Mouse (Mus musculus) intestine, embryonic 16.5 days (tissue): ENCODE results near the gene Ccdc88c. TPM values are rescaled to one million over a fixed set of nuclear protein-coding genes. Genes with fewer than 3 reads are reported as not detected.

ENCODE experiments used
- ATAC-seq: fragments of 200-750 bp; cut with Nextera tagmentation; 2 replicates; pipeline ENCODE4 v1.8.0; 2017; ENCODE audit warnings: moderate TSS enrichment, moderate library complexity
- H3K27ac ChIP-seq: fragments of 300-500 bp; sonication (generic); 2 replicates; pipeline ENCODE4 v1.5.1; 2014; ENCODE audit warnings: mild to moderate bottlenecking, low read length
- H3K27me3 ChIP-seq: fragments of 300-500 bp; sonication (generic); replicated peaks from 2 replicates; pipeline ENCODE4 v1.6.1; 2014; ENCODE audit warnings: low read length, control low read depth, mixed read lengths; ENCODE audit not compliant: control insufficient read depth, insufficient read depth
- H3K36me3 ChIP-seq: fragments of 300-500 bp; sonication (generic); 2 replicates; pipeline ENCODE4 v1.6.1; 2014; ENCODE audit warnings: low read length, control low read depth; ENCODE audit not compliant: control insufficient read depth, insufficient read depth
- H3K4me1 ChIP-seq: fragments of 300-500 bp; sonication (generic); 2 replicates; pipeline ENCODE4 v1.6.1; 2014; ENCODE audit warnings: low read length, control low read depth, mixed read lengths; ENCODE audit not compliant: control insufficient read depth, insufficient read depth
- H3K4me2 ChIP-seq: fragments of 300-500 bp; sonication (generic); 2 replicates; pipeline ENCODE4 v1.6.1; 2014; ENCODE audit warnings: low read depth, low read length, control low read depth
- H3K4me3 ChIP-seq: fragments of 300-500 bp; sonication (generic); 2 replicates; pipeline ENCODE4 v1.5.1; 2014; ENCODE audit warnings: mild to moderate bottlenecking, low read length
- H3K9ac ChIP-seq: fragments of 300-500 bp; sonication (generic); 2 replicates; pipeline ENCODE4 v1.6.1; 2014; ENCODE audit warnings: low read depth, low read length
- H3K9me3 ChIP-seq: fragments of 300-500 bp; sonication (generic); 2 replicates; pipeline ENCODE4 v1.6.1; 2016; ENCODE audit warnings: low read length, control low read depth; ENCODE audit not compliant: control insufficient read depth
- WGBS: fragments of 180-500 bp; shearing (Covaris S2); extraction: QIAGEN DNeasy Blood & Tissue Kit; methylation state at CpG from one replicate; pipeline ENCODE4 v1.1.7; 2014; 5-methylcytosine and 5-hydroxymethylcytosine counted together
- polyA plus RNA-seq: library from polyadenylated mRNA; unstranded; fragments of >200 nt; fragmentation: Nextera tagmentation; extraction: Ambion mirVana; gene quantifications from 2 replicates; pipeline ENCODE4 v1.2.1, GENCODE M21; 2015

Ccdc88c gene
- polyA plus RNA-seq, 1 experiment from 2014 or later, result 13.1 TPM

DNA sequence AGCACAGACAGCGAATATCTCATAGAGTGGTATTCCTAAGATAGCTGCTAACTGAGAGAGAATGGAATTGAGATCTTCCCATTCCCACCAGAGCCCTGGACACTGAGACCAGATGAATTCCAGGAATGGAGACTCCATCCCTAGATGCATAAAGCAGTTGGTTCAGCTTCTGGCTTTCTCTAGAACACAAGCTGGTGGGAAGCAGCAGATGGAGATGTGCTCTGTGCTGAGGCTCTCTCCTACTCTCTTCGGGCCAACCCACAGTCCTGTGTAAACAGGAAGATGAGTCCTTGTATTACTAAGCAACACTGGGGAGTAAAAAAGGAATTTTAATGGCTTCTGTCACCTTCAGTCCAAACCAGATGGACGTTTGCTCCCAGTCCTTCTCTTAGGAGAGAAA, 153.3 kb downstream of the Ccdc88c start:
- no peak overlapping the region for H3K4me3 ChIP-seq
- no peak for ATAC-seq
- 36% methylated on average over 3 of the region's 3 CpGs for WGBS
- no peaks in the 10 kb centered on the region for H3K9me3 ChIP-seq
- H3K4me2 ChIP-seq, result no peak overlapping the region
- H3K4me1 ChIP-seq, result no peaks in the 10 kb centered on the region
- H3K27ac ChIP-seq, result no peak overlapping the region
- no peak overlapping the region for H3K9ac ChIP-seq
- no peaks in the 10 kb centered on the region for H3K36me3 ChIP-seq
- no peaks in the 10 kb centered on the region for H3K27me3 ChIP-seq

- no peak overlapping the region for H3K27ac ChIP-seq
- no peak overlapping the region for H3K4me2 ChIP-seq
- ATAC-seq, result no peak
- H3K36me3 ChIP-seq, result no peaks in the 10 kb centered on the region
- H3K9me3 ChIP-seq, result no peaks in the 10 kb centered on the region; the same call in 1 of the 2 replicates
- H3K4me3 ChIP-seq, result no peak overlapping the region
- H3K4me1 ChIP-seq, result no peaks in the 10 kb centered on the region
- H3K9ac ChIP-seq, result no peak overlapping the region
- H3K27me3 ChIP-seq, result no peaks in the 10 kb centered on the region
- WGBS, result 83% methylated on average over 3 of the region's 3 CpGs
These were observed 155.2 kb downstream of the Ccdc88c start for GRCm38 (mm10) chr12:100873612-100874011.

DNA sequence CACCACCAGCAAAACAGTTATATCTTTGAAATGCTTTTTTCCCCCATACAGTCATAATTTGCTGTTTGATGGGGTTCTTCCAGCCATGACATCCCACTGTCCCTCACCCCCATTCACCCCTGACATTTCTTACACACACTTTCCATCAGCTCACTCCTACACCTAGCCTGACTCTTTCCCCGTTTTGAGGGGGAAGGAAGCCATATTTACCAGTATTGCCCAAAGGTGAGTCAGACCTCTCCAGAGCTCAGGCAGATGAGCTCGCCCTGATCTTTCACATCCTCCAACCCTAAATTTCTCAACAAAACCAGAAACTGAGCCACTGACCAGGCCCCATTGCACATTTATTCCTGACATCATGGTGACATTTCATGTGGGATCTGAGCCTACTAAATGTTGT, 157.0 kb downstream of the Ccdc88c start:
- ATAC-seq, result no peak
- Histone ChIP-seq H3K4me3 (no peak overlapping the region), H3K9me3 (no peaks in the 10 kb centered on the region; the same call in 1 of the 2 replicates), H3K4me2 (no peak overlapping the region), H3K4me1 (no peaks in the 10 kb centered on the region), H3K9ac (no peak overlapping the region), H3K27me3 (no peaks in the 10 kb centered on the region), H3K36me3 (no peaks in the 10 kb centered on the region), H3K27ac (no peak overlapping the region)
- WGBS, result 94% methylated on average over 2 of the region's 2 CpGs

- no peaks in the 10 kb centered on the region; the same call in 1 of the 2 replicates for H3K9me3 ChIP-seq
- no peaks in the 10 kb centered on the region for H3K36me3 ChIP-seq
- H3K4me2 ChIP-seq, result no peak overlapping the region
- 92% methylated on average over 6 of the region's 6 CpGs for WGBS
- no peaks in the 10 kb centered on the region for H3K4me1 ChIP-seq
- H3K27ac ChIP-seq, result no peak overlapping the region
- H3K27me3 ChIP-seq, result no peaks in the 10 kb centered on the region
- no peak for ATAC-seq
- no peak overlapping the region for H3K4me3 ChIP-seq
- no peak overlapping the region for H3K9ac ChIP-seq
These were observed 157.6 kb downstream of the Ccdc88c start for GRCm38 (mm10) chr12:100871234-100871633.

GRCm38 (mm10) chr12:100868049-100868622, 160.7 kb downstream of the Ccdc88c start:
- WGBS, result 63% methylated on average over 4 of the region's 4 CpGs
- Histone ChIP-seq H3K4me3 (no peak overlapping the region), H3K9me3 (no peaks in the 10 kb centered on the region; the same call in 1 of the 2 replicates), H3K4me1 (no peaks in the 10 kb centered on the region), H3K36me3 (no peaks in the 10 kb centered on the region), H3K27ac (no peak overlapping the region), H3K27me3 (no peaks in the 10 kb centered on the region), H3K4me2 (no peak overlapping the region), H3K9ac (no peak overlapping the region)
- ATAC-seq, result no peak

DNA sequence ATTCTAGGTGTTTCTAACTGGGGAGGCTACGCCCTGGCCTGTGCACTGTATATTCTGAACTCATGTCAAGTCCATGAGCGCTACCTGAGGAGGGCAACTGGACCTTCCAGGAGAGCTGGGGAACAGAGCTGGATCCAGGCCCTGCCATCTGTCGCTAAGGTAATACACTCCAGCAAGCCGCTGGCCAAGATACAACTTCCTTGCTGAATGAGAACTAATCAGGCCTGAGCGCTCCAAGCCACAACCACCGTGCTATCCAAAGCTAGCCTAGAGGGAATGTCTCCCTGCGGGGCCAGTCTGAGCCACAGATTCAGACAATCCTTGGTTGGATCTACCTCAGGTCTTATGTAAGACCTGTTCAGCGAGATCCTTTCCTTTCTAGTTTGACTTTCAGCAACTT, 161.8 kb downstream of the Ccdc88c start:
- H3K9ac ChIP-seq, result no peak overlapping the region
- WGBS, result 88% methylated on average over 8 of the region's 8 CpGs
- no peak overlapping the region for H3K4me2 ChIP-seq
- H3K4me1 ChIP-seq, result no peaks in the 10 kb centered on the region
- ATAC-seq, result no peak
- H3K4me3 ChIP-seq, result no peak overlapping the region
- no peaks in the 10 kb centered on the region for H3K36me3 ChIP-seq
- H3K27me3 ChIP-seq, result no peaks in the 10 kb centered on the region
- no peak overlapping the region for H3K27ac ChIP-seq
- H3K9me3 ChIP-seq, result no peaks in the 10 kb centered on the region; the same call in 1 of the 2 replicates

DNA sequence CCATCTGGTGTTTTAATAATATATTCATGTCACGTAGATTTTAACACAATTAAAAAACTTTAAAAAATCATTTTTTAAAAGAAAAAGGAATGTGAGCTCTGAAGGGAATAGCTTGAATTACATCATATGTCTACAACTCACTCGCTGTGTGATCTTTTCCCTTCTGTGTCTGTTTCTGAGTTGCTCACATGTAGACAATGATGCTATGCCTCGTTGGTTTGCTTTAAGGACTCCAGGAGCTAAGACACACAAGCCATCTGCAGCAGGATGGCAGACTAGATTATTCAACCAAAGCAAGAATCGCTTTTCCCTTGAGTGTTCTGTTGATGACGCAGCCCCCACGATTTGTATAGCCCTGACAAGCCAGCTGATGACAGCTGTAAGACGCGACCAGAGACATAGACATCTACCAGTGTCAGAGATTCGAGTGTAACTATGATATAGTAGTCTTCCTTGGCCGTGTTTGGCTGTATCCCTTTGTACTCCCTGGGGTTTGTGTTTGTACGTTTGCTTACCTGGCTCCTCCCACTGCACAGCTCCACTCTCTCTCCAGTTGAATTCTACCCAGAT, 163.3 kb downstream of the Ccdc88c start:
- no peak overlapping the region for H3K27ac ChIP-seq
- H3K4me2 ChIP-seq, result no peak overlapping the region
- no peak overlapping the region for H3K4me3 ChIP-seq
- no peaks in the 10 kb centered on the region for H3K4me1 ChIP-seq
- no peaks in the 10 kb centered on the region; the same call in 1 of the 2 replicates for H3K9me3 ChIP-seq
- H3K9ac ChIP-seq, result no peak overlapping the region
- no peak for ATAC-seq
- WGBS, result 64% methylated on average over 11 of the region's 11 CpGs
- no peaks in the 10 kb centered on the region for H3K36me3 ChIP-seq
- H3K27me3 ChIP-seq, result no peaks in the 10 kb centered on the region

DNA sequence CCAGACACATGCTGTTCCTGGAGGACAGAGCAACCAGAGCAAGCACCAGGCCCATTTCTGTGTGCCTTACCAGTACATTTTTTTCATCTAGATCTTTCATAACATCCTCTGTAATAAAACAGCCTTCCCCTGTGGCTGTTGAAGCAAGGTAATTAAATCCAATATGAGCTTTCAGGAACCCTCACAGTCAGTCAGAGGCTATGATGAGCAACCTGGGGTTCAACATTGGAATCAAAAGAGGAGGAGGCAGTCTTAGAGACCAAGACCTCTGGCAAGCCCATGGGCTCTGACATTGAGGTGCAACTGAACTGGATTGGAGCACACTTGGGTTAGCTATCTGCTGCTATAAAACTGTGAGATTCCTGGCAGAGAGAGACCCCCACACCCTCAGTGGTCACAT, 163.8 kb downstream of the Ccdc88c start:
- no peaks in the 10 kb centered on the region; the same call in 1 of the 2 replicates for H3K9me3 ChIP-seq
- H3K9ac ChIP-seq, result no peak overlapping the region
- no peak overlapping the region for H3K4me2 ChIP-seq
- H3K4me1 ChIP-seq, result no peaks in the 10 kb centered on the region
- H3K36me3 ChIP-seq, result no peaks in the 10 kb centered on the region
- no peaks in the 10 kb centered on the region for H3K27me3 ChIP-seq
- no peak overlapping the region for H3K27ac ChIP-seq
- no peak overlapping the region for H3K4me3 ChIP-seq
- no peak for ATAC-seq

DNA sequence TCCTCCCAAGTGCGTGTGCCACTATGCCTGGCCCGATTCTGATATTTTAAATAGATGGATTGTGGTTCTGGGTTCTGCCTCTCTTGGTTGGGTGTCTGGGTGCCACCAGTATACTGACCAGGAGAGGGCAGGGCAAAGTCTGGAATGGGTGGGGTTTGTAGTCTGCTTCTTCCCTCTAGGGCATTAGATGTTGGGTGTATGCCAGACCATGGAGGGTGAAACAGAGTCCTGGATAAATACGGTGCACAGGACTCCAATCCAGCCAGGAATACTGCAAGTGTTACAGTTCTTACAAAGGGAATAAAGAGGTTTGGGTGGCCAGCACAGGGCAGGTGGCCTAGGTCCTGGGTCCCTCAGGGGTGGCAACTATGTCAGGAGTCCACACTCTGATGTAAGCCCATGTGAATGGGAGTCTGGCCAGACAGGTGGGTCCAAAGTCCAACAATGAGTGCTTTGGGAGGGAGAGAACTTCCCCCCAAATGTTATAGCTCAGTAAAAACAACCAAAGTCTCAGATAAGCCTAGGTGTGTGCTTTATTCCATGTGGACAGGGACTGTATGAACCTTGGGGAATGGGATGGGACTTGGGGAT, 165.9 kb downstream of the Ccdc88c start:
- ATAC-seq, result peak; percentile 72
- 86% methylated on average over 3 of the region's 3 CpGs for WGBS
- no peak overlapping the region for H3K4me3 ChIP-seq

More for the DNA sequence above, 165.9 kb downstream of the Ccdc88c start:
- H3K9me3 ChIP-seq, result no peaks in the 10 kb centered on the region
- H3K4me1 ChIP-seq, result no peaks in the 10 kb centered on the region
- H3K4me2 ChIP-seq, result no peak overlapping the region
- no peak overlapping the region for H3K9ac ChIP-seq
- H3K36me3 ChIP-seq, result no peaks in the 10 kb centered on the region
- no peaks in the 10 kb centered on the region for H3K27me3 ChIP-seq
- H3K27ac ChIP-seq, result no peak overlapping the region
